Mouse (Mus musculus): ENCODE measurements around the gene Tcn2.

DNA sequence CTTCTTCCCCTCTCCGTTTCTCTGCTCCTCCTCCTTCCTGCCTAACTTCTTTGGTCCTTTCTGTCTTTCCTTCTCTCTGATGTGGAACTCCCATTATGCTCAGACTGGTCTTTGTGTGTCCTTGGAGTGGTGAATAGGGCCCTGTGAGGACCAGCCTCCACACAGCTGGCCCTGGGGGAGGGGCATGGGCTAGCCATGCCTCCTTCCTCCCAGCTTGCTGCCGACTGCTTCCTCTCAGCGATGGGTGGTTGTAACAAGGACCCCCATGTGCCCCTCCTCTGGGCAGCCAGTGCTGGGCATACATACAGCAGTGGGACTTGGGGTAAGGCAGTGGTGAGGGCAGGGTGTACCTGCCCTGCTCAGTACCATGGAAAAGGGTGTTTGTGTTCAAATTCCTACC lies 42.4 kb upstream of the Tcn2 start:
- no peak for TF ChIP-seq MAX (IDR thresholded peaks at IDR 0.05; ENCODE audit: low read depth)
- TF ChIP-seq POLR2A (IDR thresholded peaks at IDR 0.05; ENCODE audit: insufficient read length, low read depth) = no peak
- TF ChIP-seq USF1 (IDR thresholded peaks at IDR 0.05; ENCODE audit: low read depth) = no peak
- no peak for TF ChIP-seq MYOD1 (IDR thresholded peaks at IDR 0.05; ENCODE audit: control insufficient read depth in 1 of 3, insufficient read length in 2 of 3, low read depth in 2 of 3)
- no peak for TF ChIP-seq E2F4 (IDR thresholded peaks at IDR 0.05; ENCODE audit: insufficient read depth)
- TF ChIP-seq CEBPB (IDR thresholded peaks at IDR 0.05; ENCODE audit: insufficient read depth, poor library complexity, severe bottlenecking) = no peak
- no peak for TF ChIP-seq TCF12 (IDR thresholded peaks at IDR 0.05; ENCODE audit: insufficient read depth, poor library complexity, severe bottlenecking)
- no peak for TF ChIP-seq POLR2AphosphoS2 (IDR thresholded peaks at IDR 0.05; ENCODE audit: insufficient read length, low read depth)
- TF ChIP-seq SRF (IDR thresholded peaks at IDR 0.05; ENCODE audit: control insufficient read depth, insufficient read length, low read depth) = no peak
